8 mouse cellular contexts compared by ENCODE assay signal in genomic region chr7:24971261-24971971, GRCm38 (mm10). TPM values are rescaled to one million over a fixed set of nuclear protein-coding genes. Genes with fewer than 3 reads are reported as not detected.
DNase-seq lines count a peak whose midpoint lies in the region; ATAC-seq and TF ChIP-seq lines count a peak whose summit lies in the region.
"Had no signal": no experiment of that assay in that cellular context is flagged by ENCODE, and none has a peak within 500 bp of the region (broad histone marks: within the 10 kb centered on the region; RNA-seq: fewer than 3 reads in every experiment).

No protein-coding gene starts in this region.

- peak; percentile 37 for DNase-seq in ES-E14 (ENCODE audit: low read depth, low spot score)
- peak; percentile 58 to 67 for DNase-seq in cerebellum, postnatal 36 days
- peak; percentile 48 for DNase-seq in kidney, postnatal 14 days
- DNase-seq in splenic B cell, adult 2 months (ENCODE audit: low read depth, low spot score) = peak; percentile 74

- peak overlapping the region; percentile 41; the same call in 1 of the 2 replicates for H3K9ac ChIP-seq in ES-E14 (ENCODE audit: insufficient read depth, low read depth, low read length, poor library complexity, severe bottlenecking)
- H3K9ac ChIP-seq in heart, embryonic 12.5 days = peak overlapping the region; percentile 85

- H3K79me3 ChIP-seq in C2C12 (ENCODE audit: low read depth) = no peaks in the 10 kb centered on the region

- H3ac ChIP-seq in C2C12 (ENCODE audit: control insufficient read depth, insufficient read length, low read depth) = peak overlapping the region; percentile 52

- 7% methylated on average over 19 of the region's 19 CpGs for WGBS in heart, embryonic 12.5 days
- WGBS in macrophage (ENCODE audit: missing documents) = 22% methylated on average over 19 of the region's 19 CpGs

- in situ Hi-C loops in ES-E14 (cut with MboI; ENCODE audit: low sequenced_read_pairs in 2 of 2, unreplicated experiment in 2 of 2) = loop anchor here in 1 of 2 experiments (25.0 kb wide), 1 partner anchor 359 kb away; the partner anchor contains the start of gene Phldb3

- H3K4me1 ChIP-seq in ES-E14 (ENCODE audit: control insufficient read depth in 2 of 2, insufficient read depth in 2 of 2, low read length in 2 of 2, poor library complexity in 1 of 2) = peaks cover 0 to 6% of the 10 kb centered on the region in 2 experiments; a peak in 1 of 4 replicates
- H3K4me1 ChIP-seq in heart, embryonic 12.5 days (replicated peaks) = peaks cover 9% of the 10 kb centered on the region

- H3K27ac ChIP-seq in ES-E14 (ENCODE audit: insufficient read depth, low read depth, low read length, poor library complexity, severe bottlenecking) (peak overlapping the region; percentile 44; the same call in 1 of the 2 replicates), macrophage (no peak overlapping the region)
- no peak overlapping the region for H3K27ac ChIP-seq in heart, embryonic 12.5 days (ENCODE audit: poor library complexity, severe bottlenecking)

- no peaks in the 10 kb centered on the region for H3K27me3 ChIP-seq in C2C12 (ENCODE audit: control insufficient read depth, insufficient read depth, insufficient read length)
- no peaks in the 10 kb centered on the region for H3K27me3 ChIP-seq in heart, embryonic 12.5 days (replicated peaks)
- H3K27me3 ChIP-seq in splenic B cell, adult 2 months (ENCODE audit: control insufficient read depth, insufficient read depth, low read length, poor library complexity, severe bottlenecking) = no peaks in the 10 kb centered on the region

- ATAC-seq in heart, embryonic 12.5 days (ENCODE audit: insufficient number of reproducible peaks, low FRiP score) = no peak

- peak; percentile 66 for TF ChIP-seq CTCF in C2C12 (IDR thresholded peaks at IDR 0.05; ENCODE audit: control insufficient read depth, insufficient read depth, insufficient read length)

- H3K4me2 ChIP-seq in heart, embryonic 12.5 days = peak overlapping the region; percentile 78

- peaks cover 3% of the 10 kb centered on the region for H3K36me3 ChIP-seq in C2C12 (ENCODE audit: control insufficient read depth, insufficient read depth)
- H3K36me3 ChIP-seq in ES-E14 (ENCODE audit: control insufficient read depth, insufficient read depth, low read length, poor library complexity, severe bottlenecking) = peaks cover 5% of the 10 kb centered on the region; the same call in 1 of the 2 replicates
- H3K36me3 ChIP-seq in heart, embryonic 12.5 days = peaks cover 14% of the 10 kb centered on the region; the same call in 1 of the 2 replicates
- peaks cover 10% of the 10 kb centered on the region; the same call in 1 of the 2 replicates for H3K36me3 ChIP-seq in macrophage (ENCODE audit: inconsistent target)
- H3K36me3 ChIP-seq in splenic B cell, adult 2 months (ENCODE audit: control insufficient read depth, insufficient read depth, low read length, poor library complexity, severe bottlenecking) = peaks cover 13% of the 10 kb centered on the region; the same call in 1 of the 2 replicates

- H3K9me3 ChIP-seq in ES-E14 (ENCODE audit: control insufficient read depth, insufficient read depth, low read depth, low read length) = no peaks in the 10 kb centered on the region
- H3K9me3 ChIP-seq in heart, embryonic 12.5 days (replicated peaks) = no peaks in the 10 kb centered on the region

- H3K4me3 ChIP-seq in C2C12 (ENCODE audit: insufficient read depth, poor library complexity, severe bottlenecking) = peak overlapping the region; percentile 55
- H3K4me3 ChIP-seq in ES-E14 (ENCODE audit: insufficient read depth in 1 of 2, low read depth in 1 of 2, low read length in 2 of 2, poor library complexity in 1 of 2, severe bottlenecking in 1 of 2) = peak overlapping the region; percentile 83 to 90
- H3K4me3 ChIP-seq in heart, embryonic 12.5 days = peak overlapping the region; percentile 73
- H3K4me3 ChIP-seq in macrophage (ENCODE audit: inconsistent target) = peak overlapping the region; percentile 97

- H3K79me2 ChIP-seq in C2C12 (ENCODE audit: control insufficient read depth, insufficient read depth) = no peaks in the 10 kb centered on the region
- no peaks in the 10 kb centered on the region for H3K79me2 ChIP-seq in macrophage (ENCODE audit: inconsistent target)

TF ChIP-seq in C2C12, 6 proteins besides CTCF, POLR2A, EP300 and RAD21:
- TF ChIP-seq MAX (IDR thresholded peaks at IDR 0.05) (no peak), FOSL1 (IDR thresholded peaks at IDR 0.05; ENCODE audit: insufficient read depth, low read length, poor library complexity, severe bottlenecking) (no peak), MYOD1 (IDR thresholded peaks at IDR 0.05; ENCODE audit: control insufficient read depth, insufficient read length, low read depth) (no peak), MYOG (IDR thresholded peaks at IDR 0.05; ENCODE audit: control insufficient read depth, extremely low read depth, insufficient read length) (no peak), USF1 (IDR thresholded peaks at IDR 0.05; ENCODE audit: low read depth) (no peak), CEBPB (IDR thresholded peaks at IDR 0.05; ENCODE audit: low read depth) (no peak)

TF ChIP-seq in ES-E14, 5 proteins besides CTCF, POLR2A, EP300 and RAD21:
- no peak for TF ChIP-seq MAFK (IDR thresholded peaks at IDR 0.05; ENCODE audit: insufficient read depth, low read depth, low read length)
- no peak for TF ChIP-seq CHD2 (IDR thresholded peaks at IDR 0.05; ENCODE audit: low read depth, low read length)
- no peak for TF ChIP-seq ZNF384 (IDR thresholded peaks at IDR 0.05; ENCODE audit: low read depth, low read length)
- TF ChIP-seq ZC3H11A (IDR thresholded peaks at IDR 0.05; ENCODE audit: borderline replicate concordance, low read depth, low read length) = 0 out of 2 replicates have a peak, but pooled peaks have one; percentile 3
- no peak; the same call in 1 of the 2 replicates for TF ChIP-seq HCFC1 (IDR thresholded peaks at IDR 0.05; ENCODE audit: borderline replicate concordance, insufficient read depth, low read length)

RNA-seq across cellular contexts. Expression of gene Rabac1, which starts 1.1 kb away (rescaled TPM):
- polyA plus RNA-seq in C2C12 (2012; fragmentation: generic; extraction: Trizol) (208 TPM), macrophage (2018) (28.6 to 198 TPM (median 112 TPM) in 3 replicates)
- 212 and 328 TPM in 2 replicates for total RNA-seq in ES-E14 (2012; rRNA removed)
- polyA plus RNA-seq in heart, embryonic 12.5 days (2016; fragmentation: Nextera tagmentation; extraction: Ambion mirVana) = 153 and 170 TPM in 2 replicates
- total RNA-seq in macrophage (2018; cell fraction: chromatin; rRNA removed) = 10 to 100 TPM in 7 of 26 experiments, 1 to 10 TPM in 19; 2.7 to 28.1 (median 8.2) TPM
- total RNA-seq in macrophage (2018; cell fraction: cytosol; rRNA removed) = 100 to 1,000 TPM in 13 of 26 experiments, 10 to 100 TPM in 13; 65.1 to 175 (median 99.9) TPM
- total RNA-seq in macrophage (2018; cell fraction: nucleus; rRNA removed) = 10 to 100 TPM; 19.7 to 62.8 (median 40.7) TPM

RNA-seq across cellular contexts. Expression of gene Gm4881, which starts 27.1 kb away (rescaled TPM):
- polyA plus RNA-seq in C2C12 (2012; fragmentation: generic; extraction: Trizol) (not detected), macrophage (2018) (not detected in 3 replicates)
- not detected in 2 replicates for total RNA-seq in ES-E14 (2012; rRNA removed)
- polyA plus RNA-seq in heart, embryonic 12.5 days (2016; fragmentation: Nextera tagmentation; extraction: Ambion mirVana) = not detected in 2 replicates
- not detected for total RNA-seq in macrophage (2018; cell fraction: chromatin; rRNA removed)
- total RNA-seq in macrophage (2018; cell fraction: cytosol; rRNA removed) = not detected
- not detected for total RNA-seq in macrophage (2018; cell fraction: nucleus; rRNA removed)
- total RNA-seq: left cerebral cortex, postnatal 25 days had no signal

RNA-seq across cellular contexts. Expression of gene Atp1a3, which starts 34.3 kb away (rescaled TPM):
- polyA plus RNA-seq in C2C12 (2012; fragmentation: generic; extraction: Trizol) (0.22 TPM), macrophage (2018) (97.0 to 111 TPM (median 106 TPM) in 3 replicates)
- total RNA-seq in ES-E14 (2012; rRNA removed) = 21.2 and 37.0 TPM in 2 replicates
- 2.9 and 3.8 TPM in 2 replicates for polyA plus RNA-seq in heart, embryonic 12.5 days (2016; fragmentation: Nextera tagmentation; extraction: Ambion mirVana)
- 10 to 100 TPM in 15 of 26 experiments, 1 to 10 TPM in 11; 4.3 to 36.6 (median 12.0) TPM for total RNA-seq in macrophage (2018; cell fraction: chromatin; rRNA removed)
- total RNA-seq in macrophage (2018; cell fraction: cytosol; rRNA removed) = 100 to 1,000 TPM in 12 of 26 experiments, 10 to 100 TPM in 14; 41.3 to 159 (median 82.6) TPM
- 100 to 1,000 TPM in 3 of 26 experiments, 10 to 100 TPM in 23; 21.3 to 120 (median 68.3) TPM for total RNA-seq in macrophage (2018; cell fraction: nucleus; rRNA removed)

Comparison
In these comparisons a context has a peak if more than half of its experiments do, and no peak if none do; other contexts are left out.
1. RNA of gene Atp1a3, which starts 34.3 kb away (polyA plus RNA-seq): 97.0 to 111 TPM in macrophage; 2.9 to 3.8 TPM in heart, embryonic 12.5 days and 0.22 TPM in C2C12 (single experiment); every median in the first group is over 10 times any median in the second.
2. Peak in every context shown above with its lines, with median percentiles within 50 percentile points of each other: H3K4me3 ChIP-seq and DNase-seq.